Mouse (Mus musculus): ENCODE data around the gene Hgfac. TPM values are rescaled to one million over a fixed set of nuclear protein-coding genes. Genes with fewer than 3 reads are reported as not detected.

Gene Hgfac
- polyA plus RNA-seq, 1 experiment, result 5.8 TPM

- 0% methylated on average over 1 of the region's 1 CpGs for whole genome bisulfite sequencing
- H3K27ac ChIP-seq (ENCODE audit: control insufficient read depth, insufficient read depth, low read depth, low read length, poor library complexity), result no peak overlapping the region
- H3K4me1 ChIP-seq (ENCODE audit: control insufficient read depth, insufficient read depth, low read length), result no peaks in the 10 kb centered on the region
- TF ChIP-seq CTCF (IDR thresholded peaks at IDR 0.05; ENCODE audit: control insufficient read depth, insufficient read depth, low read length) (peak; percentile 78), POLR2A (IDR thresholded peaks at IDR 0.05; ENCODE audit: borderline replicate concordance, control insufficient read depth, low read depth, low read length) (no peak)
- H3K4me3 ChIP-seq (replicated peaks; ENCODE audit: control insufficient read depth, low read depth, low read length), result no peak overlapping the region
Measured at GRCm38 (mm10) chr5:35043110-35043451, 1.8 kb downstream of the Hgfac start.

DNA sequence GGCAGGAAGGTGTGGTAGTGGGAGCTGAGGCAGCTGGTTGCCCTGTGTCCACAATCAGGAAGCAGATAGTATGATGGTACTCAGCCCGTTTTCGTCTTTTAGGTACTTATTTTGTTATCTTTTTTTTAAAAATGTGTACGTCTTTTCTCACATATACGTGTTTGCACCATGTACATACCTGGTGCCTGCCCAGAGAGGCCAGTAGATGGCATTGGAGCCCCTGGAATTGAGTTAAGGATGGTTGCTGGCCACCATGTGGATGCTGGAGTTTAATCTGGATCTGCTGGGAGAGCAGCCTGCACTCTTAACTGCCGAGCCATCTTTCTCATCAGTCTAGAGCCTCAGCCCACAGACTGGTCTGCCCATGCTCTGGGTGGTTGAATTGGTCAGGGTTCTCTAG, 9.2 kb downstream of the Hgfac start:
- H3K4me1 ChIP-seq (ENCODE audit: control insufficient read depth, insufficient read depth, low read length), result no peaks in the 10 kb centered on the region
- H3K4me3 ChIP-seq (replicated peaks; ENCODE audit: control insufficient read depth, low read depth, low read length), result no peak overlapping the region
- no peak for TF ChIP-seq POLR2A (IDR thresholded peaks at IDR 0.05; ENCODE audit: borderline replicate concordance, control insufficient read depth, low read depth, low read length)
- no peak for TF ChIP-seq CTCF (IDR thresholded peaks at IDR 0.05; ENCODE audit: control insufficient read depth, insufficient read depth, low read length)
- H3K27ac ChIP-seq (ENCODE audit: control insufficient read depth, insufficient read depth, low read depth, low read length, poor library complexity), result no peak overlapping the region
- WGBS, result 62% methylated on average over 5 of the region's 5 CpGs

DNA sequence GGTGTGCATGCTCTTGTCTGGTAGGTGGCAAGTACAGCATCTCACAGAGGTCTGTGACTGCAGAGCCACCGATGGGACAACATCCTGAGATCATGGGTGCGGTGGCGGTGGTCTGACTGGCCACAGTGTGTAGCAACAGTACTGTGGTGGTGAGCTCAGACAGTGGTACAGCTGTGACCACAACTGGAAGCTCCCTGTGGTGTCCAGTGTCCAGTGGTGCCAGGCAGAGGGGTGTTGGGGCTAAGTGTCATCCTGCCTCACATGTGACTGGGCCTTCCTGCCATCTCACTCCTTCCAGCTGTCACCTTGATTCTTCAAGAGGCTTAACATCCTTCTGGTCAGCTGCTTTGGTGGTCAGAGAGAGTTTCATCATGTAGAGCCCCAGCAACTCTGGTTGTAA, 13.3 kb downstream of the Hgfac start:
- Histone ChIP-seq H3K4me1 (ENCODE audit: control insufficient read depth, insufficient read depth, low read length) (no peaks in the 10 kb centered on the region), H3K4me3 (replicated peaks; ENCODE audit: control insufficient read depth, low read depth, low read length) (no peak overlapping the region), H3K27ac (ENCODE audit: control insufficient read depth, insufficient read depth, low read depth, low read length, poor library complexity) (no peak overlapping the region)
- WGBS, result 59% methylated on average over 3 of the region's 3 CpGs
- TF ChIP-seq CTCF (IDR thresholded peaks at IDR 0.05; ENCODE audit: control insufficient read depth, insufficient read depth, low read length) (no peak), POLR2A (IDR thresholded peaks at IDR 0.05; ENCODE audit: borderline replicate concordance, control insufficient read depth, low read depth, low read length) (no peak)

DNA sequence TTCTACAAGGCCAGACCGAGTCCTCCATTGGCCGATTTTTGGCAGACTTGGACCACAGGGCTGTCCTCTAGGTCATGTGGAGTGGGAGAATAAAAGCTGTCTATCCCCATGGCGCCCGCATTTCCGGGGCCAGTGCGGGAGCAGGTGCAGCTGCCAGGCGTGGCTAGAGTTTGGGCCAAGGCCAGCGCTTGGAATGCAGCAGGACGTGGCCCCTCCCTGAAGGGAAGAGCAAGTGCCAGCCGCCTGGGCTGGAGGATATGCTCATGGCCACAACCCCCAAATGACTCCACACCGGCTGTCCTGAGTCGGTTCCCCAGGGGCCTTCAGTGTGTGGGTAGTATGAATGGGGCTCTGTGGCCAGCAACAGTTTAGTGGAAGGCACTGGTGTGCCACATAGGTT, 13.8 kb downstream of the Hgfac start:
- no peak overlapping the region for H3K27ac ChIP-seq (ENCODE audit: control insufficient read depth, insufficient read depth, low read depth, low read length, poor library complexity)
- TF ChIP-seq CTCF (IDR thresholded peaks at IDR 0.05; ENCODE audit: control insufficient read depth, insufficient read depth, low read length) (no peak), POLR2A (IDR thresholded peaks at IDR 0.05; ENCODE audit: borderline replicate concordance, control insufficient read depth, low read depth, low read length) (no peak)
- WGBS, result 76% methylated on average over 12 of the region's 12 CpGs
- no peak overlapping the region for H3K4me3 ChIP-seq (replicated peaks; ENCODE audit: control insufficient read depth, low read depth, low read length)
- no peaks in the 10 kb centered on the region for H3K4me1 ChIP-seq (ENCODE audit: control insufficient read depth, insufficient read depth, low read length)

DNA sequence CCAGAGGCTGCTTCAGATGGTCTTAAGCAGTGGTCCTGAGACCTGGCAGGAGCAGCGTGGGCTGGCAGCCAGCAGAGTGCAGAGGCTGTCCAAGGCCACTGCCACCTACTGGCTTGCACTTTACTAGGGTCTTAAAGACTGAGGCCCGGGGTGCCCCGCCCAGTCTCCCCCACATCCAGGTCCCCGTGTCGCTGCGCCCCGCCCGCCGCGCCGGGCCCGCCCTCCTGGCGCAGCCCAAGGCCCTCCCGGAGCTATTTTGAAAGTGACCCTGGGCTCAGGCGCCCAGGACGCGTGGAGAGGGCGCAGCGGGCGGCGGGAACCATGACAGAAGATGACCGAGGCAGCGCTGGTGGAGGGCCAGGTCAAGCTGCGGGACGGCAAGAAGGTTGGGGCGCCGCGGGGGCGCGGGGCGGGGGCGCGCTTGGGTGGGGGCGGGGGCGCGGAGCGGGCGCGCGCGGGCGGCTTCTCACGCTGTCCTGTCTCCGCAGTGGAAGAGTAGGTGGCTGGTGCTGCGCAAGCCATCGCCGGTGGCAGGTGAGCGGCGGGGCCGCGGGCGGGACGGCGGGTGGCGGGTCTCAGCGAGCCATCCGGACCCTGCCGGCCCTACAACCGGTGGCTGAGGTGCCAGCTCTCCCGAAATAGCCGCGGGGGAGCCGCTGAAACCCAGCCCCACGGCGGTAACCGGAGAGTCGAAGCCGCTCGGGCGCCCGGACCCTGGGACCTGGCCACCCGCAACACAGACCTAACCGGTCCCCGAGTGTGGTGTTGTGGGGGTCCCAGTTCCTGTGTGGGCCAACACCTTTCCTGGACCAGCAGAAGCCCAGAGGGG, 15.5 kb downstream of the Hgfac start, which contains the start of gene Dok7:
Gene Dok7 (plus strand): TSS at position 163 of the 829 bp plus-strand sequence.
- H3K4me3 ChIP-seq (replicated peaks; ENCODE audit: control insufficient read depth, low read depth, low read length), result peak within 1 kb of the TSS; percentile 15
- no peaks in the 10 kb centered on the region for H3K4me1 ChIP-seq (ENCODE audit: control insufficient read depth, insufficient read depth, low read length)
- no peak within 1 kb of the TSS; the same call in 1 of the 2 replicates for H3K27ac ChIP-seq (ENCODE audit: control insufficient read depth, insufficient read depth, low read depth, low read length, poor library complexity)
- 2% methylated on average over 74 of the region's 74 CpGs for WGBS
- TF ChIP-seq CTCF (IDR thresholded peaks at IDR 0.05; ENCODE audit: control insufficient read depth, insufficient read depth, low read length), result no peak
- TF ChIP-seq POLR2A (IDR thresholded peaks at IDR 0.05; ENCODE audit: borderline replicate concordance, control insufficient read depth, low read depth, low read length), result no peak

DNA sequence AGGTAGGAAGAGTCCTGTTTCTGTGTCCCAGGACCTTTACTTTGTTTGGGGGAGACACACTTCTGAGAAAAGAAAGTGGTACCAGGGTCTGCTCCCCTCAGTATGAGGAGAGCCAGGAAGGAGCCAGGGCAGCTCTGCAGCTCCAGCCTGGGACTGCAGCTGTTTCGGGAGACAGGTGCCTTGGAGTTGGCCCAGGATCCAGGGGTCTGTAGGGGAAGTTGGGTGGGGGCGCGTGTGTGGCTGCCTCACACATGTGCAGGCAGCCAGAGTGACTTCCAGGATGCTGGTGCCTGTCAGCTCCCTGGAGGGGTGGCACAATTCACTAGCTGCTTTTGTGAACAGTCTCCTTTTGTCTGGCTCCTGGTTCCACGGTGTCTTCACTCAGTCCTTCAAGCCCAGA, 16.3 kb downstream of the Hgfac start:
- no peak overlapping the region for H3K27ac ChIP-seq (ENCODE audit: control insufficient read depth, insufficient read depth, low read depth, low read length, poor library complexity)
- H3K4me3 ChIP-seq (replicated peaks; ENCODE audit: control insufficient read depth, low read depth, low read length), result no peak overlapping the region
- H3K4me1 ChIP-seq (ENCODE audit: control insufficient read depth, insufficient read depth, low read length), result no peaks in the 10 kb centered on the region
- TF ChIP-seq CTCF (IDR thresholded peaks at IDR 0.05; ENCODE audit: control insufficient read depth, insufficient read depth, low read length) (no peak), POLR2A (IDR thresholded peaks at IDR 0.05; ENCODE audit: borderline replicate concordance, control insufficient read depth, low read depth, low read length) (no peak)
- WGBS, result 18% methylated on average over 4 of the region's 4 CpGs

- 54% methylated on average over 1 of the region's 1 CpGs for WGBS
- Histone ChIP-seq H3K4me3 (replicated peaks; ENCODE audit: control insufficient read depth, low read depth, low read length) (no peak overlapping the region), H3K4me1 (ENCODE audit: control insufficient read depth, insufficient read depth, low read length) (no peaks in the 10 kb centered on the region), H3K27ac (ENCODE audit: control insufficient read depth, insufficient read depth, low read depth, low read length, poor library complexity) (no peak overlapping the region)
- TF ChIP-seq CTCF (IDR thresholded peaks at IDR 0.05; ENCODE audit: control insufficient read depth, insufficient read depth, low read length) (no peak), POLR2A (IDR thresholded peaks at IDR 0.05; ENCODE audit: borderline replicate concordance, control insufficient read depth, low read depth, low read length) (no peak)
Measured at GRCm38 (mm10) chr5:35058216-35058615, 16.9 kb downstream of the Hgfac start.

- H3K4me3 ChIP-seq (replicated peaks; ENCODE audit: control insufficient read depth, low read depth, low read length), result no peak overlapping the region
- H3K27ac ChIP-seq (ENCODE audit: control insufficient read depth, insufficient read depth, low read depth, low read length, poor library complexity), result no peak overlapping the region
- TF ChIP-seq POLR2A (IDR thresholded peaks at IDR 0.05; ENCODE audit: borderline replicate concordance, control insufficient read depth, low read depth, low read length), result no peak
- no peak for TF ChIP-seq CTCF (IDR thresholded peaks at IDR 0.05; ENCODE audit: control insufficient read depth, insufficient read depth, low read length)
- H3K4me1 ChIP-seq (ENCODE audit: control insufficient read depth, insufficient read depth, low read length), result no peaks in the 10 kb centered on the region
- 52% methylated on average over 3 of the region's 3 CpGs for WGBS
Measured at GRCm38 (mm10) chr5:35060098-35060497, 18.8 kb downstream of the Hgfac start.

Measured in bone marrow, adult 2 months (tissue).